In the genomic region with DNA sequence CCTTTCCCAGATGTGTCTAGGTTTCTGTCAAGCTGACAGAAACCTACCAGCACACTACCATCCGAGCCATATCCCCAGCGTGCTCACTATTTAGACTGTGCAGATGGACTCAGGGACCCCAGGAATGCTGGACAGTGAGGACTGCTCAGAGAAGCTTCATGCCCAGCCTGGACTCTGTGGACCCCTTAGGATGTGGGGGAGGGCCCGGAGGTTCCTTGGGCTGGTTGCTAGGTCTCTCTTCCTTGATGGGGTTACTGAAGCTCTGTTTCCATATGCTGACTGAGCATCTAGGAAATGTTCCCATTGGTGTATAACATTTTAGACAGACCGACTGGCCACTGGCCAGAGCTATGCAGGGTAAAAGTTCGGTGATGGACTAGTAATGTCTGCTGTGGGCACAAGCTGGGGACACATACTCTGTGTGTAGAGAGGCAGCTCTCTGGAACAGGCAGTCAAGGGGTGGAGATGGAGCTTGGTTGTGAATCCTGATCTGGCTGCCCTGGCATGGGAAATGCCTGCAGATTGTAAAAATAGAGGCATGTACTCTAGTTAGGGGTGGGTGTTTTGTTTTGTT, we compare ENCODE assay signal across 15 mouse cellular contexts. TPM values are rescaled to one million over a fixed set of nuclear protein-coding genes. Genes with fewer than 3 reads are reported as not detected.
"Had no signal": no experiment of that assay in that cellular context is flagged by ENCODE, and none has a peak within 500 bp of the region (broad histone marks: within the 10 kb centered on the region; RNA-seq: fewer than 3 reads in every experiment).

No protein-coding gene starts in this region.

- DNase-seq: kidney, adult 9 months; kidney, postnatal 36 days; liver; liver, embryonic 13.5 days; liver, postnatal 0 days; right cerebral cortex, postnatal 14 days; thymus, adult 18-20 months; thymus, postnatal 25 days had no signal

- ATAC-seq: intestine, embryonic 16.5 days; liver, postnatal 0 days; midbrain, embryonic 13.5 days had no signal

- H3K9me3 ChIP-seq: limb, embryonic 12.5 days; liver, embryonic 13.5 days; midbrain, embryonic 13.5 days had no signal

- H3K27me3 ChIP-seq: limb, embryonic 12.5 days; liver, embryonic 13.5 days had no signal

- H3K4me2 ChIP-seq: limb, embryonic 12.5 days; liver, embryonic 13.5 days; midbrain, embryonic 13.5 days had no signal

- H3K4me1 ChIP-seq: liver, embryonic 13.5 days had no signal

- H3K9ac ChIP-seq: limb, embryonic 12.5 days; liver, embryonic 13.5 days; liver, postnatal 0 days; midbrain, embryonic 13.5 days had no signal

- H3K4me3 ChIP-seq: layer of hippocampus, adult 2 months; limb, embryonic 12.5 days; liver, embryonic 13.5 days; midbrain, embryonic 13.5 days had no signal

- H3K36me3 ChIP-seq: limb, embryonic 12.5 days; liver, embryonic 13.5 days; midbrain, embryonic 13.5 days had no signal

- H3K27ac ChIP-seq: kidney, postnatal 0 days; layer of hippocampus, adult 2 months; limb, embryonic 12.5 days; liver, embryonic 13.5 days; midbrain, embryonic 13.5 days had no signal

RNA-seq across cellular contexts. Expression of a gene that starts 24.1 kb away (rescaled TPM):
- polyA plus RNA-seq: intestine, embryonic 16.5 days; limb, embryonic 12.5 days; liver, embryonic 13.5 days; liver, postnatal 0 days; neural tube, embryonic 14.5 days; spleen, adult 2 months had no signal
